Mouse (Mus musculus): ENCODE data around the gene Cadm1. TPM values are rescaled to one million over a fixed set of nuclear protein-coding genes. Genes with fewer than 3 reads are reported as not detected.

Gene Cadm1
- total and polyA plus RNA-seq, 2 experiments from 2014 or later, result 3.7 to 5.5 TPM

GRCm38 (mm10) chr9:47741751-47742150 lies 211.8 kb downstream of the Cadm1 start:
- Histone ChIP-seq H3K4me3 (ENCODE audit: low read depth, low read length) (no peak overlapping the region), H3K9ac (replicated peaks; ENCODE audit: low read depth, low read length) (no peak overlapping the region), H3K27ac (ENCODE audit: low read depth) (no peak overlapping the region), H3K27me3 (ENCODE audit: control insufficient read depth, insufficient read depth, low read length) (no peaks in the 10 kb centered on the region), H3K4me2 (ENCODE audit: low read depth, low read length) (no peak overlapping the region), H3K9me3 (replicated peaks; ENCODE audit: control insufficient read depth, low read length) (no peaks in the 10 kb centered on the region), H3K4me1 (ENCODE audit: control insufficient read depth, insufficient read depth) (no peaks in the 10 kb centered on the region), H3K36me3 (replicated peaks; ENCODE audit: control insufficient read depth, insufficient read depth, low read length) (no peaks in the 10 kb centered on the region)
- DNase-seq (ENCODE audit: low spot score) (no peak), ATAC-seq (ENCODE audit: insufficient read depth, low read depth) (no peak)
- TF ChIP-seq CTCF (IDR thresholded peaks at IDR 0.05; ENCODE audit: low read depth) (no peak), EP300 (IDR thresholded peaks at IDR 0.05; ENCODE audit: low read depth) (no peak)
- WGBS, result 94% methylated on average over 3 of the region's 3 CpGs

GRCm38 (mm10) chr9:47744916-47745315 lies 214.9 kb downstream of the Cadm1 start:
- Histone ChIP-seq H3K9ac (replicated peaks; ENCODE audit: low read depth, low read length) (no peak overlapping the region), H3K4me1 (ENCODE audit: control insufficient read depth, insufficient read depth) (no peaks in the 10 kb centered on the region), H3K27me3 (ENCODE audit: control insufficient read depth, insufficient read depth, low read length) (no peaks in the 10 kb centered on the region), H3K4me2 (ENCODE audit: low read depth, low read length) (no peak overlapping the region), H3K36me3 (replicated peaks; ENCODE audit: control insufficient read depth, insufficient read depth, low read length) (no peaks in the 10 kb centered on the region), H3K27ac (ENCODE audit: low read depth) (no peak overlapping the region), H3K4me3 (ENCODE audit: low read depth, low read length) (no peak overlapping the region), H3K9me3 (replicated peaks; ENCODE audit: control insufficient read depth, low read length) (no peaks in the 10 kb centered on the region)
- TF ChIP-seq CTCF (IDR thresholded peaks at IDR 0.05; ENCODE audit: low read depth) (no peak), EP300 (IDR thresholded peaks at IDR 0.05; ENCODE audit: low read depth) (no peak)
- ATAC-seq (ENCODE audit: insufficient read depth, low read depth) (no peak), DNase-seq (ENCODE audit: low spot score) (no peak)
- 87% methylated on average over 3 of the region's 3 CpGs for WGBS

GRCm38 (mm10) chr9:47745716-47746115 lies 215.7 kb downstream of the Cadm1 start:
- Histone ChIP-seq H3K9me3 (replicated peaks; ENCODE audit: control insufficient read depth, low read length) (no peaks in the 10 kb centered on the region), H3K27ac (ENCODE audit: low read depth) (no peak overlapping the region)

GRCm38 (mm10) chr9:47749160-47749559 lies 219.2 kb downstream of the Cadm1 start:
- H3K4me1 ChIP-seq (ENCODE audit: control insufficient read depth, insufficient read depth), result no peaks in the 10 kb centered on the region
- WGBS, result 58% methylated on average over 5 of the region's 5 CpGs

More at GRCm38 (mm10) chr9:47745716-47746115, 215.7 kb downstream of the Cadm1 start:
- DNase-seq (ENCODE audit: low spot score), result no peak
- no peak overlapping the region for H3K4me3 ChIP-seq (ENCODE audit: low read depth, low read length)
- no peak overlapping the region for H3K9ac ChIP-seq (replicated peaks; ENCODE audit: low read depth, low read length)
- no peak overlapping the region for H3K4me2 ChIP-seq (ENCODE audit: low read depth, low read length)
- no peak for ATAC-seq (ENCODE audit: insufficient read depth, low read depth)
- H3K36me3 ChIP-seq (replicated peaks; ENCODE audit: control insufficient read depth, insufficient read depth, low read length), result no peaks in the 10 kb centered on the region
- TF ChIP-seq EP300 (IDR thresholded peaks at IDR 0.05; ENCODE audit: low read depth) (no peak), CTCF (IDR thresholded peaks at IDR 0.05; ENCODE audit: low read depth) (no peak)
- whole genome bisulfite sequencing, result 87% methylated on average over 7 of the region's 7 CpGs
- no peaks in the 10 kb centered on the region for H3K4me1 ChIP-seq (ENCODE audit: control insufficient read depth, insufficient read depth)
- H3K27me3 ChIP-seq (ENCODE audit: control insufficient read depth, insufficient read depth, low read length), result no peaks in the 10 kb centered on the region

GRCm38 (mm10) chr9:47752516-47752915 lies 222.5 kb downstream of the Cadm1 start:
- Histone ChIP-seq H3K9me3 (replicated peaks; ENCODE audit: control insufficient read depth, low read length) (no peaks in the 10 kb centered on the region), H3K36me3 (replicated peaks; ENCODE audit: control insufficient read depth, insufficient read depth, low read length) (no peaks in the 10 kb centered on the region), H3K27me3 (ENCODE audit: control insufficient read depth, insufficient read depth, low read length) (no peaks in the 10 kb centered on the region), H3K4me1 (ENCODE audit: control insufficient read depth, insufficient read depth) (no peaks in the 10 kb centered on the region), H3K4me3 (ENCODE audit: low read depth, low read length) (no peak overlapping the region), H3K4me2 (ENCODE audit: low read depth, low read length) (no peak overlapping the region), H3K27ac (ENCODE audit: low read depth) (no peak overlapping the region), H3K9ac (replicated peaks; ENCODE audit: low read depth, low read length) (no peak overlapping the region)
- WGBS, result 67% methylated on average over 5 of the region's 5 CpGs
- DNase-seq (ENCODE audit: low spot score) (no peak), ATAC-seq (ENCODE audit: insufficient read depth, low read depth) (no peak)
- TF ChIP-seq CTCF (IDR thresholded peaks at IDR 0.05; ENCODE audit: low read depth), result no peak
- no peak for TF ChIP-seq EP300 (IDR thresholded peaks at IDR 0.05; ENCODE audit: low read depth)

More at GRCm38 (mm10) chr9:47749160-47749559, 219.2 kb downstream of the Cadm1 start:
- no peak overlapping the region for H3K9ac ChIP-seq (replicated peaks; ENCODE audit: low read depth, low read length)
- no peak overlapping the region for H3K27ac ChIP-seq (ENCODE audit: low read depth)
- no peak for TF ChIP-seq CTCF (IDR thresholded peaks at IDR 0.05; ENCODE audit: low read depth)
- no peak for TF ChIP-seq EP300 (IDR thresholded peaks at IDR 0.05; ENCODE audit: low read depth)
- H3K9me3 ChIP-seq (replicated peaks; ENCODE audit: control insufficient read depth, low read length), result no peaks in the 10 kb centered on the region
- no peaks in the 10 kb centered on the region for H3K36me3 ChIP-seq (replicated peaks; ENCODE audit: control insufficient read depth, insufficient read depth, low read length)
- H3K4me2 ChIP-seq (ENCODE audit: low read depth, low read length), result no peak overlapping the region
- no peaks in the 10 kb centered on the region for H3K27me3 ChIP-seq (ENCODE audit: control insufficient read depth, insufficient read depth, low read length)
- ATAC-seq (ENCODE audit: insufficient read depth, low read depth) (no peak), DNase-seq (ENCODE audit: low spot score) (no peak)
- H3K4me3 ChIP-seq (ENCODE audit: low read depth, low read length), result no peak overlapping the region

GRCm38 (mm10) chr9:47753127-47753526 lies 223.2 kb downstream of the Cadm1 start:
- no peak overlapping the region for H3K4me2 ChIP-seq (ENCODE audit: low read depth, low read length)
- no peak overlapping the region for H3K4me3 ChIP-seq (ENCODE audit: low read depth, low read length)
- DNase-seq (ENCODE audit: low spot score), result no peak
- no peak overlapping the region for H3K27ac ChIP-seq (ENCODE audit: low read depth)
- no peaks in the 10 kb centered on the region for H3K4me1 ChIP-seq (ENCODE audit: control insufficient read depth, insufficient read depth)
- H3K36me3 ChIP-seq (replicated peaks; ENCODE audit: control insufficient read depth, insufficient read depth, low read length), result no peaks in the 10 kb centered on the region
- ATAC-seq (ENCODE audit: insufficient read depth, low read depth), result no peak
- no peaks in the 10 kb centered on the region for H3K27me3 ChIP-seq (ENCODE audit: control insufficient read depth, insufficient read depth, low read length)
- no peak overlapping the region for H3K9ac ChIP-seq (replicated peaks; ENCODE audit: low read depth, low read length)
- WGBS, result 81% methylated on average over 7 of the region's 7 CpGs
- H3K9me3 ChIP-seq (replicated peaks; ENCODE audit: control insufficient read depth, low read length), result no peaks in the 10 kb centered on the region
- TF ChIP-seq CTCF (IDR thresholded peaks at IDR 0.05; ENCODE audit: low read depth) (no peak), EP300 (IDR thresholded peaks at IDR 0.05; ENCODE audit: low read depth) (no peak)
